Mouse (Mus musculus) brain, embryonic 14.5 days (tissue): ENCODE data around the gene Zkscan16.

Experiments
- CTCF ChIP-seq: fragments of 200-500 bp; IDR thresholded peaks from 2 replicates; pipeline ENCODE4 v1.5.1; 2012; ENCODE audit warnings: inconsistent platforms, mild to moderate bottlenecking, moderate library complexity, borderline replicate concordance; ENCODE audit not compliant: insufficient read depth, insufficient read length; ENCODE audit errors: extremely low read depth
- POLR2A ChIP-seq: fragments of 200-500 bp; IDR thresholded peaks from 2 replicates; pipeline ENCODE4 v1.6.1; 2012; ENCODE audit warnings: mild to moderate bottlenecking, inconsistent platforms, borderline replicate concordance; ENCODE audit not compliant: poor library complexity, insufficient read depth, insufficient read length, severe bottlenecking; ENCODE audit errors: extremely low read depth

GRCm38 (mm10) chr4:58961719-58962118 is 18.3 kb downstream of the Zkscan16 start:
- TF ChIP-seq CTCF (no peak), POLR2A (no peak)
